Mouse (Mus musculus) neural tube, embryonic 11.5 days (tissue): ENCODE data around the gene Camk2n1. TPM values are rescaled to one million over a fixed set of nuclear protein-coding genes. Genes with fewer than 3 reads are reported as not detected.

Experiments used
- ATAC-seq: fragments of 200-750 bp; cut with Nextera tagmentation; 2 replicates; pipeline ENCODE4 v1.8.0; 2017; ENCODE audit warnings: moderate number of reproducible peaks, mild to moderate bottlenecking, moderate TSS enrichment, moderate library complexity; ENCODE audit not compliant: insufficient read depth, low FRiP score, low TSS enrichment
- DNase-seq: peaks from one replicate; pipeline ENCODE4 v3.0.0-alpha.2; 2015; ENCODE audit warnings: low spot score
- H3K27ac ChIP-seq: fragments of 300-500 bp; sonication (generic); 2 replicates; pipeline ENCODE4 v1.5.1; 2014; ENCODE audit warnings: low read depth, mild to moderate bottlenecking, low read length
- H3K27me3 ChIP-seq: fragments of 300-500 bp; sonication (generic); 2 replicates; pipeline ENCODE4 v1.6.1; 2014; ENCODE audit warnings: mild to moderate bottlenecking, low read length, mixed read lengths; ENCODE audit not compliant: control insufficient read depth, insufficient read depth
- H3K36me3 ChIP-seq: fragments of 300-500 bp; sonication (generic); 2 replicates; pipeline ENCODE4 v1.6.1; 2014; ENCODE audit warnings: mild to moderate bottlenecking, low read length, moderate library complexity, mixed read lengths; ENCODE audit not compliant: control insufficient read depth, insufficient read depth
- H3K4me1 ChIP-seq: fragments of 300-500 bp; sonication (generic); 2 replicates; pipeline ENCODE4 v1.6.1; 2014; ENCODE audit warnings: low read length, mixed read lengths; ENCODE audit not compliant: control insufficient read depth, insufficient read depth
- H3K4me2 ChIP-seq: fragments of 300-500 bp; sonication (generic); 2 replicates; pipeline ENCODE4 v1.6.1; 2014; ENCODE audit warnings: low read depth, mild to moderate bottlenecking, moderate library complexity
- H3K4me3 ChIP-seq: fragments of 300-500 bp; sonication (generic); 2 replicates; pipeline ENCODE4 v1.5.1; 2014; ENCODE audit warnings: low read depth, low read length
- H3K9ac ChIP-seq: fragments of 300-500 bp; sonication (generic); 2 replicates; pipeline ENCODE4 v1.6.1; 2014; ENCODE audit warnings: mild to moderate bottlenecking, low read length
- H3K9me3 ChIP-seq: fragments of 300-500 bp; sonication (generic); 2 replicates; pipeline ENCODE4 v1.6.1; 2016; ENCODE audit warnings: low read length; ENCODE audit not compliant: control insufficient read depth
- WGBS: fragments of 180-500 bp; shearing (Covaris S2); extraction: QIAGEN DNeasy Blood & Tissue Kit; methylation state at CpG from one replicate; pipeline ENCODE4 v1.1.7; 2014; 5-methylcytosine and 5-hydroxymethylcytosine counted together
- polyA plus RNA-seq: library from polyadenylated mRNA; unstranded; fragments of >200 nt; fragmentation: Nextera tagmentation; extraction: Ambion mirVana; gene quantifications from 2 replicates; pipeline ENCODE4 v1.2.1, GENCODE M21; 2014

Gene Camk2n1
- polyA plus RNA-seq, result 6.0 TPM in 2 replicates

DNA sequence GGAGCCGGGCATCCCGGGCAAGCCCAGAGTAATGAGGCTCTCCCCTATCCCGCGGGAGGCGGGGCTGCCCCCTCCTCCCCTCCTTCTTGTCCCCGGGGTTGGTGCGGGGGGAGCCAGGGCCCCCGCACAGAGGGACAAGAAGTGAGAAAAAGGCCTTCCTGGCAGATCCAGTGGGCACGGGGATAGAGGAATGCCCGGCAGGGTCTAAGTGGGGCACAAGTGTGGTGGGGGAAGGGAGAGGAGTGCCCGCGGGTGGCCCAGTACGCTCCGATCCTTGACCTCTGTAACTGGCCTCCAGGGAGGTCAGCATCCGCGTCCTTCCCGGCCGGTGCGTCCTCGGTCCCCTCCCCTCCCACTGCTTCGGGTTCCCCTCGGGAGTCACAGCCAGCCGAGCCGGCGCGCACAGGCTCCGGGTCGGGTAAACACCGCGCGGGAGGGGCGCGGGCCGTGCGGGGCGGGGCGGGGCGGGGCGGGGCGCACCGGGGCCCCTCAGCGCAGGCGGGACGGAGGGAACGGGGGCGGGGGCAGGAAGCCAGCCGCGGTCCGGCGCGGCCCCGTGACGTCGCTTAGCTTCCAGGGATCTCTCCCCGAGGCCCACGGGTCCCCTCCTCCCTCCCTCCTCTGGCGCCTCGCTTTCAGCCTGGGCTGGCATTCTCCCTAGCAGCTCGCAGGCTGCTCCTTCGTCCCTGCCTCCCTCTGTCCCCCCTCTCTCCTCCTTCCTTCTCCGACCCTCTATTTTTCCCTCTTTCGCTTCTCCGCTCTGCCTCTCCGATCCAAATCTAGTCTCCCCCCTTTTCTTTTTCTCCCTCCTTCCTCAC lies at the start of gene Camk2n1:
Gene Camk2n1, plus strand, starts transcription at position 562 of the 818 bp plus-strand sequence.
- peak; percentile 76 for ATAC-seq
- H3K4me3 ChIP-seq, result peak within 1 kb of the TSS; percentile 92
- peaks cover 5% of the 10 kb centered on the region; the same call in 1 of the 2 replicates for H3K27me3 ChIP-seq
- H3K9ac ChIP-seq, result peak within 1 kb of the TSS; percentile 93
- 1% methylated on average over 27 of the region's 64 CpGs for WGBS
- peak within 1 kb of the TSS; percentile 86 for H3K4me2 ChIP-seq
- DNase-seq, result peak; percentile 85
- H3K9me3 ChIP-seq, result no peaks in the 10 kb centered on the region
- H3K36me3 ChIP-seq, result no peaks in the 10 kb centered on the region
- H3K27ac ChIP-seq, result peak within 1 kb of the TSS; percentile 95
- peaks cover 17% of the 10 kb centered on the region for H3K4me1 ChIP-seq

DNA sequence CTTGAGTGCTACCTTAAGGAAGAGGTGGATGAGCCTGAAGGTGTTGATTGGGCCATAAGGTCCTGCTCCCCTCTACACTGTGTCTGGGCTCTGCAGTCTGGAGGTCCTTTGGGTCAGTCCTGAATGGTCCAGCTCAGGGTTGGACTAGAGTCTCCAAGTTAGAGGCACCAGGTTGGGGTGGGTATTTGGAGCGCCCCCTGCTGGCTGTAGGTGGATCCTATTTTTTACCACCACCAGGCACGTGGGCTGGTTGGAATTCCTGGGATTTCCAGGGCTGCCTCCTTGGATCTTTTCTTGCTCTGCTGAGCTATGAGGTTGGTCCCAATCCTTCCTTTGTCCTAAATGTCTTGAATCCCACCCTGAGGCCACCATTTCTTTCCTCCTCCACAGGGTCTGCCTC lies 49.3 kb upstream of the Camk2n1 start:
- no peaks in the 10 kb centered on the region for H3K36me3 ChIP-seq
- no peak overlapping the region for H3K9ac ChIP-seq
- no peaks in the 10 kb centered on the region for H3K4me1 ChIP-seq
- no peak overlapping the region for H3K27ac ChIP-seq
- ATAC-seq (no peak), DNase-seq (no peak)
- H3K4me3 ChIP-seq, result no peak overlapping the region
- 2% methylated on average over 2 of the region's 2 CpGs for WGBS
- no peak overlapping the region for H3K4me2 ChIP-seq
- no peaks in the 10 kb centered on the region for H3K9me3 ChIP-seq
- H3K27me3 ChIP-seq, result no peaks in the 10 kb centered on the region

GRCm38 (mm10) chr4:138407479-138408194 lies 46.5 kb upstream of the Camk2n1 start:
- Histone ChIP-seq H3K9me3 (no peaks in the 10 kb centered on the region), H3K36me3 (no peaks in the 10 kb centered on the region), H3K9ac (no peak overlapping the region), H3K4me1 (no peaks in the 10 kb centered on the region), H3K27me3 (no peaks in the 10 kb centered on the region), H3K4me2 (no peak overlapping the region), H3K4me3 (no peak overlapping the region), H3K27ac (no peak overlapping the region)
- 85% methylated on average over 11 of the region's 13 CpGs for WGBS
- ATAC-seq (no peak), DNase-seq (no peak)

DNA sequence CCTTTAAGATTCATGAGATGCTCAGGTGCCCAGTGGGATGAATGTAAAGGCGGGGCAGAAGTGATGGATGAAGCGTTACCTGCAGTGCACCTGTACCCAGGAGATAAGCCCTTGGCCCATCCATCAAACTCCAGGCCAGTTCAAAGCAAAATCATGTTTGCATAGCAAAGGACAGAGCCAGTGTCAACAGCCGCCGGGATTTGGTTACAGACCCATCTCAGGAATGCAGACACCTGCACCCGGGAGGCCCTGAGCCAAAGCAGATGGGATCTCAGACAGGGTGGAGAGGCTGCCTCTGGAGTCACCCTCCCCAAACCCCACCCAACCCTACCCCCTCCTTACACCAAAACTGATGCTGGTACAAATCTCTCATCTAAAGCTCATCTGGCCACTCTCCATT lies 43.1 kb upstream of the Camk2n1 start:
- WGBS, result 4% methylated on average over 5 of the region's 5 CpGs
- Histone ChIP-seq H3K9ac (no peak overlapping the region), H3K4me2 (no peak overlapping the region), H3K36me3 (no peaks in the 10 kb centered on the region), H3K4me1 (no peaks in the 10 kb centered on the region), H3K27me3 (0 out of 2 replicates have a peak, but pooled peaks cover 2% of the 10 kb centered on the region), H3K4me3 (no peak overlapping the region), H3K9me3 (no peaks in the 10 kb centered on the region), H3K27ac (no peak overlapping the region)
- DNase-seq (no peak), ATAC-seq (no peak)

- no peaks in the 10 kb centered on the region for H3K4me1 ChIP-seq
- no peak overlapping the region for H3K9ac ChIP-seq
- 0 out of 2 replicates have a peak, but pooled peaks cover 2% of the 10 kb centered on the region for H3K27me3 ChIP-seq
- H3K4me2 ChIP-seq, result no peak overlapping the region
- 51% methylated on average over 7 of the region's 7 CpGs for WGBS
- H3K4me3 ChIP-seq, result no peak overlapping the region
- H3K27ac ChIP-seq, result no peak overlapping the region
- no peaks in the 10 kb centered on the region for H3K36me3 ChIP-seq
- DNase-seq, result no peak
- H3K9me3 ChIP-seq, result no peaks in the 10 kb centered on the region
- no peak for ATAC-seq
These were observed 42.5 kb upstream of the Camk2n1 start for GRCm38 (mm10) chr4:138411504-138412121.

- Histone ChIP-seq H3K4me3 (no peak overlapping the region), H3K9me3 (no peaks in the 10 kb centered on the region), H3K4me2 (no peak overlapping the region), H3K4me1 (no peaks in the 10 kb centered on the region), H3K27me3 (0 out of 2 replicates have a peak, but pooled peaks cover 2% of the 10 kb centered on the region), H3K9ac (no peak overlapping the region), H3K36me3 (no peaks in the 10 kb centered on the region), H3K27ac (no peak overlapping the region)
- DNase-seq (no peak), ATAC-seq (no peak)
- 27% methylated on average over 6 of the region's 6 CpGs for WGBS
These were observed 39.4 kb upstream of the Camk2n1 start for GRCm38 (mm10) chr4:138414725-138415124.

DNA sequence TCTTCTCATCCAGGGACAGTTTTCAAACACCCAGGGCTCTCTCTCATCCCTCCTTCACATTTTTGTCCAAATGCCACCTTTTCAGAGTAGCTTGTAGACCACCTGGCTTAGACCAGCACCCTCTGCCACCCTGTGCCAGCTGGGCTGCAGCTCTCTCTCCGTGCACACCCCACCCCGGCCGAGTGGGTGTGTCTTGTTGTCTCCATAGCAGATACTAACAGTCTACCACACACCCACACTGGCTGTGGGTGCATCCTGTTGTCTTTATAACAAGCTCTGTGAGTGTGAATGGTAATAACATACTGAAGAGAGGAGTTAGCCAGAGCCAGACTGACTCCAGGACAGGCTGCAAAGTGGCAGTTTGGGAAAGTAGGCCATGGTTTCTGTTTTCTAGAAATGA lies 38.1 kb upstream of the Camk2n1 start:
- H3K4me1 ChIP-seq, result no peaks in the 10 kb centered on the region
- no peaks in the 10 kb centered on the region for H3K9me3 ChIP-seq
- no peak overlapping the region for H3K4me2 ChIP-seq
- no peak overlapping the region for H3K4me3 ChIP-seq
- H3K27me3 ChIP-seq, result 0 out of 2 replicates have a peak, but pooled peaks cover 2% of the 10 kb centered on the region
- WGBS, result 74% methylated on average over 3 of the region's 3 CpGs
- no peak overlapping the region for H3K27ac ChIP-seq
- no peaks in the 10 kb centered on the region for H3K36me3 ChIP-seq
- DNase-seq (no peak), ATAC-seq (no peak)
- no peak overlapping the region for H3K9ac ChIP-seq

DNA sequence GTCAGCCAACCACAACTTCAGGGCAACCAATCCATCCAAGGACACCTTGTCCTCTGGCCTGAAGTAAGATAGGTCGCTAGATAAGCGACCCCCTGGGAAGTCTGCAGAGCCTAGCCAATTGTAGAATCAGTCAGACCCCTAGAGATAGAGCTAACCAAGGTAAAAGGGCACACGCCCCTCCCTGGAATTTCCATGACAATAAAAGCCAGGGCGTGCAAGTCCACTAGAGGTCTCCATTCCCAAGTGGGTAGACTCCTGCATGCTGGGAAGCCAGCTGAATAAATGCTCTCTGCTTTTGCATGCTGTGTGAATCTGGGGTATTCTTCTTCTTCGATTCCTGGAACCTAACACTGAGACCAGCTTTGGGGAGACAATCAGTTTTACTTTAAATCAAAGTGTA lies 37.7 kb upstream of the Camk2n1 start:
- ATAC-seq (no peak), DNase-seq (no peak)
- H3K4me1 ChIP-seq, result no peaks in the 10 kb centered on the region
- no peaks in the 10 kb centered on the region for H3K36me3 ChIP-seq
- no peak overlapping the region for H3K27ac ChIP-seq
- H3K9me3 ChIP-seq, result no peaks in the 10 kb centered on the region
- H3K9ac ChIP-seq, result no peak overlapping the region
- no peak overlapping the region for H3K4me3 ChIP-seq
- no peak overlapping the region for H3K4me2 ChIP-seq
- H3K27me3 ChIP-seq, result 0 out of 2 replicates have a peak, but pooled peaks cover 2% of the 10 kb centered on the region
- 51% methylated on average over 5 of the region's 5 CpGs for WGBS
